In the genomic region with DNA sequence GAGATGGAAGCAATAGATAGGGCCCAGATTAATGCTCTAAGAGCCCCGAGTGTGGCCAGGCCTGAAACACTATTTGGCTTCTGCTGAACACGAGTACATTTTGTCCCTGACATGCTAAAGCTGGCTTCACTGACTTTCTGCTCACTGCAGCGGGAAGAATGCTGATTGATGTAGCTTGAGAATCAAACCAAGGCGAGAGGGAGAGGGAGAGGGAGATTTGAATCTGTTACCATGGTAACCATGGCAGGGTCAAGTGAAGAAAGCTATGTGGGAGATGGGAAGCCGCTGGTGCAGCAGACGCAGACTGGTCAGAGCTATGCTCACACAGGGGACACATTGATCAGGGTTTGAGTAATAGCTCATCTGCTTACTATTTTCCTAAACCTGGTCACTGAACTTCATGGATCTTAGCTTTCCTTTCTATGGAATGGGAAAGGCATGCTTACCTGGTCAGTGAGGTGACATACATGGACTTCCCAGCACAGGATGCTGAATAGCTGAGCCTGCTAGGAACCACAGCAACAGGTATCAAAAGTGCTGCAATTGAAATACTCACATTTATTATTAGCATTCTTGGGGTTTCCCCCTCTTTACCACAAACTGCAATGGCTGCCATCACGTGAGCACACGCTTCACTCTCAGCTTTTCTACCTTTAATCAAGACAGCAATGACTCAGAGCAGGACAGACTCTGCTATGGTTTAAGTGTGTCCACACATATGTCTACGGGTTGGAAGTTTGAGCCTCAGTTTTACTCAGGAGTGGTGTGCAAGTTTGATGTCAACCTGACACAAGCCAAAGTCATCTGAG, we compare ENCODE assay signal across 9 mouse cellular contexts. TPM values are rescaled to one million over a fixed set of nuclear protein-coding genes. Genes with fewer than 3 reads are reported as not detected.
DNase-seq lines count a peak whose midpoint lies in the region; ATAC-seq and TF ChIP-seq lines count a peak whose summit lies in the region.
"Had no signal": no experiment of that assay in that cellular context is flagged by ENCODE, and none has a peak within 500 bp of the region (broad histone marks: within the 10 kb centered on the region; RNA-seq: fewer than 3 reads in every experiment).

No protein-coding gene starts in this region.

- H3K4me2 ChIP-seq in midbrain, postnatal 0 days (ENCODE audit: low read depth, low read length, poor library complexity, severe bottlenecking): no peak overlapping the region
- H3K4me2 ChIP-seq: limb, embryonic 12.5 days had no signal

- TF ChIP-seq CTCF in midbrain, postnatal 0 days (IDR thresholded peaks at IDR 0.05): no peak

- no peaks in the 10 kb centered on the region for H3K9me3 ChIP-seq in midbrain, postnatal 0 days (ENCODE audit: low read length)
- H3K9me3 ChIP-seq: limb, embryonic 12.5 days had no signal

- peak; percentile 95 for ATAC-seq in inflammation-experienced regulatory T-cells, adult 6 months
- ATAC-seq in midbrain, postnatal 0 days (ENCODE audit: low FRiP score): peak; percentile 75

- H3K36me3 ChIP-seq in midbrain, postnatal 0 days (ENCODE audit: insufficient read depth, low read length): no peaks in the 10 kb centered on the region
- H3K36me3 ChIP-seq: limb, embryonic 12.5 days had no signal

- no peak overlapping the region for H3K9ac ChIP-seq in midbrain, postnatal 0 days (replicated peaks; ENCODE audit: low read length, poor library complexity, severe bottlenecking)
- H3K9ac ChIP-seq: limb, embryonic 12.5 days had no signal

- no peaks in the 10 kb centered on the region for H3K27me3 ChIP-seq in midbrain, postnatal 0 days (ENCODE audit: insufficient read depth, low read length)
- H3K27me3 ChIP-seq: limb, embryonic 12.5 days had no signal

- H3K4me1 ChIP-seq in midbrain, postnatal 0 days (ENCODE audit: insufficient read depth, low read length): peaks cover 16% of the 10 kb centered on the region
- H3K4me1 ChIP-seq: limb, embryonic 12.5 days had no signal

- WGBS in midbrain, postnatal 0 days: 35% methylated on average over 9 of the region's 9 CpGs

- no peak overlapping the region for H3K4me3 ChIP-seq in midbrain, postnatal 0 days (ENCODE audit: low read depth, low read length)
- H3K4me3 ChIP-seq: limb, embryonic 12.5 days had no signal

- DNase-seq in heart, postnatal 4 days: peak; percentile 7
- DNase-seq in heart, adult 8-10 months (ENCODE audit: low spot score): no peak
- DNase-seq in embryo, embryonic 10.5 days (ENCODE audit: low spot score): peak; percentile 84
- peak; percentile 85 for DNase-seq in midbrain, postnatal 0 days (ENCODE audit: low spot score)
- DNase-seq in T-cell, adult 2 months (ENCODE audit: low spot score): no peak
- no peak for DNase-seq in thymus, postnatal 0 days (ENCODE audit: low spot score)
- DNase-seq in thymus, postnatal 14 days: no peak

- peak overlapping the region; percentile 80 for H3K27ac ChIP-seq in midbrain, postnatal 0 days (ENCODE audit: low read depth, low read length)
- H3K27ac ChIP-seq: limb, embryonic 12.5 days had no signal

RNA-seq across cellular contexts. Expression of gene Atp1a1, which starts 56.9 kb away (rescaled TPM):
- total RNA-seq in heart, postnatal 4 days (2021): 1,000 to 10,000 TPM; 1,042 to 1,100 TPM
- 100 to 1,000 TPM; 757 to 917 (median 814) TPM for total RNA-seq in heart, adult 8-10 months (2022)
- 10 to 100 TPM in 2 of 3 experiments, 1 to 10 TPM in 1; 9.7 to 26.3 (median 14.9) TPM for polyA plus RNA-seq in inflammation-experienced regulatory T-cells, adult 6 months (2017; shearing (Covaris generic))
- 211 and 235 TPM in 2 replicates for total RNA-seq in midbrain, postnatal 0 days (2014; rRNA removed)
- polyA plus RNA-seq in midbrain, postnatal 0 days (2015; fragmentation: Nextera tagmentation; extraction: Ambion mirVana): 54.7 and 56.7 TPM in 2 replicates
- polyA plus RNA-seq in thymus, postnatal 0 days (2015; fragmentation: Nextera tagmentation; extraction: Ambion mirVana): 106 and 112 TPM in 2 replicates

Comparison
In these comparisons a context has a peak if more than half of its experiments do, and no peak if none do; other contexts are left out.
1. DNase-seq: peak in heart, postnatal 4 days (single experiment), embryo, embryonic 10.5 days (single experiment) and midbrain, postnatal 0 days (single experiment); none in heart, adult 8-10 months (single experiment), T-cell, adult 2 months (single experiment), thymus, postnatal 0 days (single experiment) and thymus, postnatal 14 days (single experiment).